Mouse (Mus musculus): Measurements from ENCODE around the gene Cfap126. TPM values are rescaled to one million over a fixed set of nuclear protein-coding genes. Genes with fewer than 3 reads are reported as not detected.
"Not testable (repeated sequence)": the region's sequence is repeated elsewhere in the genome, so short reads cannot be mapped to it uniquely, and the experiment has no call there.

Cfap126 gene
- polyA plus RNA-seq, 1 experiment from 2014 or later, result 2.9 TPM

DNA sequence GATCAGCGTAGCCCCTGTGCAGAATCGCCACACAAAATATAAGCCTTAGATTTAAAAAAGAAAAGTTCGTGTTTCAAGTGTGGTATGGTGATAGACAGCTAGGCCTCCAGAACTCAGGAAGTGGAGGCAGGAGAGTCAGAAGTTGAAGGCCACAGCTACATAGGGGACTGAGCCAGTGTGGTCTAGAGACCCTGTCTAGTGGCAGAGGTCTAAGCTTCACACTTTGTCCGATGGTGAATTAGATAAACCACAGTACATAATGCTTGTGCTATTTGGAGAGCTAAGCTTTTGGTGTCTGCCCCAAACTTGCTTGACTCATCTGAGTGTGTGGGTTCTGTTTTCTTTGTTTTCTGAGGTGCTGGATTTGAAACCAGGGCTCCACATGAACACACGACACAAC is 5.3 kb downstream of the Cfap126 start:
- WGBS, result 91% methylated on average over 5 of the region's 5 CpGs
- no peak for ATAC-seq (ENCODE audit: low FRiP score, low TSS enrichment)
- no peak overlapping the region for H3K4me2 ChIP-seq (replicated peaks; ENCODE audit: low read depth, low read length)
- H3K9me3 ChIP-seq (ENCODE audit: low read length), result no peaks in the 10 kb centered on the region
- no peak overlapping the region for H3K9ac ChIP-seq (replicated peaks; ENCODE audit: low read length)
- no peaks in the 10 kb centered on the region for H3K4me1 ChIP-seq (ENCODE audit: insufficient read depth, low read length)
- H3K4me3 ChIP-seq (ENCODE audit: low read length), result no peak overlapping the region
- no peaks in the 10 kb centered on the region for H3K27me3 ChIP-seq (ENCODE audit: insufficient read depth, low read length)
- H3K27ac ChIP-seq (ENCODE audit: low read length), result no peak overlapping the region
- no peaks in the 10 kb centered on the region for H3K36me3 ChIP-seq (ENCODE audit: insufficient read depth, low read length)

DNA sequence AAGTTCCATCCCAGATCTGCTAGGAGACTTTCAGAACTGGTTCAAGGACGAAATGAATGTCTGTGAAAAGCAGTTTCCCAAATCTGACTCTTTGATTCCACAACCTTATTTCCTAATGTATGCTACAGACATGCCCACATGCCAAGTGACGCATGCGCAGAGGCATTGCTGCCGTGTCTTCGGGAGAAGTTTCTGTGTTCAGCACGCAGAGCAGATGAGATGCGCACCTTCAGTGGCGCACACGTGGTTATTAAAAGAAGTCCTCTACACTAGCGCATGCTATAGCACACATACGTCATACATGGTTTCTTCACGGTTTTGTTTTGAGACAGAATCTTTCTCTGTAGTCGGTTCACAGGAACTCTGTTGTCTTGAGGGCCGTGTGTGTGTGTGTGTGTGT is 5.7 kb downstream of the Cfap126 start:
- 88% methylated on average over 14 of the region's 14 CpGs for WGBS
- no peak overlapping the region for H3K4me2 ChIP-seq (replicated peaks; ENCODE audit: low read depth, low read length)

DNA sequence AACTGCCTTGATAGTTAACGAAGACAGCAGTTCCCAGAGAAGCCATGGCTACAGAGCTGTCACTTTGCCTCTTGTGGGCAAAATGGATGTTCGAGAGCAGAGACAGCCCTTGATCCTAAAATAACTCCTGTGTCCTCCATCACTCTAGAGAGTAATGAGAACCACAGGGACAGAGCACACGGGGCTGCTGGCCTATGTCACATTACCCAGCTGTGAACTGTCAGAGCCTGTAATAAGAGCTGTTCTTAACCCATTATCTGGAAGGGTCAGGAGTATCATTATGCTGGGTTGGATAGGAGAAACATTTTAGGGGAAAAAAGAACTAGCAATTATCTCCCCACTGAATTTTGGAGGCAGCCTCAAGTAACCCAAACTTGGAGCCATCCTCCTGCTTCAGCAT is 7.2 kb downstream of the Cfap126 start:
- Histone ChIP-seq H3K9me3 (ENCODE audit: low read length) (no peaks in the 10 kb centered on the region), H3K4me1 (ENCODE audit: insufficient read depth, low read length) (no peaks in the 10 kb centered on the region), H3K4me3 (ENCODE audit: low read length) (no peak overlapping the region), H3K27ac (ENCODE audit: low read length) (no peak overlapping the region), H3K27me3 (ENCODE audit: insufficient read depth, low read length) (no peaks in the 10 kb centered on the region), H3K9ac (replicated peaks; ENCODE audit: low read length) (no peak overlapping the region), H3K4me2 (replicated peaks; ENCODE audit: low read depth, low read length) (no peak overlapping the region), H3K36me3 (ENCODE audit: insufficient read depth, low read length) (no peaks in the 10 kb centered on the region)
- no peak for ATAC-seq (ENCODE audit: low FRiP score, low TSS enrichment)
- 31% methylated on average over 3 of the region's 3 CpGs for WGBS

More for the DNA sequence above, 5.7 kb downstream of the Cfap126 start:
- Histone ChIP-seq H3K4me3 (ENCODE audit: low read length) (no peak overlapping the region), H3K4me1 (ENCODE audit: insufficient read depth, low read length) (no peaks in the 10 kb centered on the region), H3K27me3 (ENCODE audit: insufficient read depth, low read length) (no peaks in the 10 kb centered on the region), H3K36me3 (ENCODE audit: insufficient read depth, low read length) (no peaks in the 10 kb centered on the region), H3K27ac (ENCODE audit: low read length) (no peak overlapping the region), H3K9ac (replicated peaks; ENCODE audit: low read length) (no peak overlapping the region), H3K9me3 (ENCODE audit: low read length) (no peaks in the 10 kb centered on the region)
- ATAC-seq (ENCODE audit: low FRiP score, low TSS enrichment), result no peak

DNA sequence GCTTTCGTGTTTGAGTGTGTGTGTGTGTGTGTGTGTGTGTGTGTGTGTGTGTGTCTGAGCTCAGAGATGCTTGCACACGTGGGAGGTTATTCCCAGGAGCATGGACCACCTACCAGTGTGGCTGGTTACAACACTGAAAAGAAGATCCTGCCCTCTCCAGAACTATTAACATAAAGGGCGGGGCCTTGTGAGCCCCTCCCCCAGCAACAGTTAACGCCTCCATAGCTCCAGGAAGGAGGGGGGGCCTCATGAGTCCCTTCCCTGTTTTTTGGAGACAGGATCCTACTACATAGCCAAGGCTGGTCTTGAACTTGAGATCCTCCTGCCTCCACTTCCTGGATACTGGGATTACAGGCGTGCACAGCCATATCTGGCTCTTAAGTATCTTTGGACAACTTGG is 8.1 kb downstream of the Cfap126 start:
- Histone ChIP-seq H3K4me2 (replicated peaks; ENCODE audit: low read depth, low read length) (no peak overlapping the region), H3K4me3 (ENCODE audit: low read length) (no peak overlapping the region), H3K4me1 (ENCODE audit: insufficient read depth, low read length) (no peaks in the 10 kb centered on the region), H3K27me3 (ENCODE audit: insufficient read depth, low read length) (no peaks in the 10 kb centered on the region), H3K27ac (ENCODE audit: low read length) (no peak overlapping the region), H3K9me3 (ENCODE audit: low read length) (no peaks in the 10 kb centered on the region), H3K36me3 (ENCODE audit: insufficient read depth, low read length) (no peaks in the 10 kb centered on the region), H3K9ac (replicated peaks; ENCODE audit: low read length) (no peak overlapping the region)
- 46% methylated on average over 5 of the region's 5 CpGs for WGBS
- no peak for ATAC-seq (ENCODE audit: low FRiP score, low TSS enrichment)

DNA sequence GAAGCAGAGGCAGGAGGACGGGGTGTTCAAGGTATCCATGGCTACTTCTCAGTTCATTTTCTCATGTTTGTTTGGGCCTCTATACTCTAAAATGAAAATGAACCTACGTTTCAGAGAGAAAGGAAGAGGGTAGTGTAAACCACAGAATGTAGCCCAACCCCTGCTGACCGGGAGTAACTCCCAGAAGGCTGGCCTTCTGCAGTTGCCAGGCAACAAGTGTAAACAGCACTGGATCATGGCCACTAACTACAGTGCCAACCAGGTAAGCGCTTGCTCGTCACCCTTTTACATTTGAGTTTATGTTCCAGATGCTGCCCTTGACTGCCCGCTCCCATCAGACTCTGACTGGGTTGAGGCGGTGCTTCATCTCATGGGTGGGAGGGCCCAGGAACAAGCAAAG is 9.2 kb downstream of the Cfap126 start:
- H3K4me2 ChIP-seq (replicated peaks; ENCODE audit: low read depth, low read length), result no peak overlapping the region
- no peak overlapping the region for H3K27ac ChIP-seq (ENCODE audit: low read length)
- 30% methylated on average over 7 of the region's 7 CpGs for WGBS
- no peak overlapping the region for H3K9ac ChIP-seq (replicated peaks; ENCODE audit: low read length)
- H3K9me3 ChIP-seq (ENCODE audit: low read length), result no peaks in the 10 kb centered on the region
- no peaks in the 10 kb centered on the region for H3K27me3 ChIP-seq (ENCODE audit: insufficient read depth, low read length)
- ATAC-seq (ENCODE audit: low FRiP score, low TSS enrichment), result peak; percentile 67; the same call in 1 of the 2 replicates
- H3K36me3 ChIP-seq (ENCODE audit: insufficient read depth, low read length), result peaks cover 4% of the 10 kb centered on the region; the same call in 1 of the 2 replicates
- no peak overlapping the region for H3K4me3 ChIP-seq (ENCODE audit: low read length)
- no peaks in the 10 kb centered on the region for H3K4me1 ChIP-seq (ENCODE audit: insufficient read depth, low read length)

DNA sequence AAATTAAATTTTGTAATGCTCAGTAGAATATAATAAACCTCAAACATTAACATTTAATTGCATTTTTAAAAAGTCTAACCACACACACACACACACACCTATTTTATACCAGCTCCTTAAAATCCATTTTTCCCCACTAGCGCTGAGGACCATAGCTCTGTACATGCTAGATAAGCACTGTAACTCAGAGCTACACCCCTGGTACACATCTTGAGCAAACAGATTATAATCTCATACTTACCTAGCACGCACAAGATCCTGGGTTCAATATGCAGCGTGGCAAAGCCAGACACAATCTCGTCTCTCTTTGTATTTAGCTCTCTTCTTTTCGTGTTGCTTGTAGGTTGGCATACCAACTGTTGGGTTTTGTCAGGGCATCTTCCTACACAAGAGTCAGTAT is 10.7 kb downstream of the Cfap126 start:
- ATAC-seq (ENCODE audit: low FRiP score, low TSS enrichment), result no peak
- Histone ChIP-seq H3K4me1 (ENCODE audit: insufficient read depth, low read length) (no peaks in the 10 kb centered on the region), H3K27ac (ENCODE audit: low read length) (no peak overlapping the region), H3K27me3 (ENCODE audit: insufficient read depth, low read length) (no peaks in the 10 kb centered on the region), H3K4me2 (replicated peaks; ENCODE audit: low read depth, low read length) (no peak overlapping the region), H3K9ac (replicated peaks; ENCODE audit: low read length) (no peak overlapping the region), H3K9me3 (ENCODE audit: low read length) (no peaks in the 10 kb centered on the region), H3K4me3 (ENCODE audit: low read length) (no peak overlapping the region), H3K36me3 (ENCODE audit: insufficient read depth, low read length) (peaks cover 11% of the 10 kb centered on the region)
- 92% methylated on average over 5 of the region's 5 CpGs for WGBS

DNA sequence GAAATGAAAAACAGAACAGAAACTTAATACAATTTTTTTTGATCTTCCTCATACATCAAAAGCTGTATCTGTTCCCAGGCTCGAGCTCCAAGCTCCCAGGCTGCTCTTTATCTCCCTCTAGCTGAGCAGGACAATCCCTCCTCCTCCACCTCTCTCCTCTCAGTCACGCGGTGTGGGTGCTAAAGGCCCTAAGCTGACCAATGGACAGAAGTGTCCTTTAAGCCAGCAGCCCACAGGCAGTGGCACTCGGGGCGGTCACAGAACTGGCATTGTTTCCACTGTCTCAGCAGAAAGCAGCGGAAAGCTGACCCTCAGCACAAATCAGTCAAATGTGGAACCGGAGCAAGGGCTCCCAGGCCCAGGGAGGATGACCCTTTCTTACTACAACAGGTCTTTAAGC is 15.5 kb downstream of the Cfap126 start:
- no peaks in the 10 kb centered on the region for H3K27me3 ChIP-seq (ENCODE audit: insufficient read depth, low read length)
- H3K27ac ChIP-seq (ENCODE audit: low read length), result peak overlapping the region; percentile 7; the same call in 1 of the 2 replicates
- no peaks in the 10 kb centered on the region for H3K9me3 ChIP-seq (ENCODE audit: low read length)
- peaks cover 35% of the 10 kb centered on the region for H3K36me3 ChIP-seq (ENCODE audit: insufficient read depth, low read length)
- peak; percentile 74 for ATAC-seq (ENCODE audit: low FRiP score, low TSS enrichment)
- H3K4me2 ChIP-seq (replicated peaks; ENCODE audit: low read depth, low read length), result no peak overlapping the region
- H3K9ac ChIP-seq (replicated peaks; ENCODE audit: low read length), result no peak overlapping the region
- H3K4me3 ChIP-seq (ENCODE audit: low read length), result no peak overlapping the region
- 53% methylated on average over 7 of the region's 7 CpGs for WGBS
- H3K4me1 ChIP-seq (ENCODE audit: insufficient read depth, low read length), result no peaks in the 10 kb centered on the region

DNA sequence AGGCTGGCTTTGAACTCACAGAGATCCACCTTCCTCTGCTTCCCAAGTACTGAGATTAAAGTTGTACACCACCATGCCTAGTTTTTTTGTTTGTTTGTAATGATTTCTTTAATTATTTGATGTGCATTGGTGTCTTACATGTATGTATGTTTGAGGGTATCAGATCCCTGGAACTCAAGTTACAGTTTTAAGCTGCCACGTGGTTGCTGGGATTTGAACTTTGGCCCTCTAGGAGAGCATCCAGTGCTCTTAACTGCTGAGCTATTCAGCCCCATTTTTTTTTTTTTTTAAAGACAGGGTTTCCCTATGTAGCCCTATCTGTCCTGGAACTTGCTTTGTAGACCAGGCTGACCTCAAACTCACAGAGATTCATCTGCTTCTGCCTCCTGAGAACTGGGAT is 17.3 kb downstream of the Cfap126 start:
- Histone ChIP-seq H3K9me3 (ENCODE audit: low read length) (no peaks in the 10 kb centered on the region), H3K36me3 (ENCODE audit: insufficient read depth, low read length) (peaks cover 51% of the 10 kb centered on the region), H3K27ac (ENCODE audit: low read length) (no peak overlapping the region), H3K4me2 (replicated peaks; ENCODE audit: low read depth, low read length) (no peak overlapping the region), H3K27me3 (ENCODE audit: insufficient read depth, low read length) (no peaks in the 10 kb centered on the region), H3K9ac (replicated peaks; ENCODE audit: low read length) (no peak overlapping the region), H3K4me3 (ENCODE audit: low read length) (no peak overlapping the region), H3K4me1 (ENCODE audit: insufficient read depth, low read length) (no peaks in the 10 kb centered on the region)
- no peak for ATAC-seq (ENCODE audit: low FRiP score, low TSS enrichment)
- 72% methylated on average over 1 of the region's 1 CpGs for WGBS

DNA sequence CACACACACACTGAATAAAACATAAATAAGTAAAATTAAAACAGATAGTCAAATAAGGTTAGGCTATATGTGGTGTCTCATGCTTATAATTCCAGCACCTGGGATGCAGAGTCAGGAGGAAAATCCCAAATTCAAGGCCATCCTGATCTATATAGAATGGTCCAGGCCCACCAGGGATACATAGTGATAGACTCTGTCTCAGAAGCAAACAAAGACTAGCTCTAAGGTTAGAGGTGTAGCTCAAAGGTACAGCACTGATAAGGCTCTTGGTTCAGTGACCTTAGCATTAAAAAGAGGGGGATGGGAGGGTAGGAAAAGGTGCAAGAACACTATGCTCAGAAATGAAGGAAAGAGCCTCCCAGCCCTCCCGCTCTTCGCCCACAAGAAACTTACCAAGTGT is 21.9 kb downstream of the Cfap126 start:
- H3K4me1 ChIP-seq (ENCODE audit: insufficient read depth, low read length), result no peaks in the 10 kb centered on the region
- H3K4me3 ChIP-seq (ENCODE audit: low read length), result no peak overlapping the region
- H3K4me2 ChIP-seq (replicated peaks; ENCODE audit: low read depth, low read length), result no peak overlapping the region
- no peak overlapping the region for H3K9ac ChIP-seq (replicated peaks; ENCODE audit: low read length)
- H3K27me3 ChIP-seq (ENCODE audit: insufficient read depth, low read length), result no peaks in the 10 kb centered on the region
- H3K9me3 ChIP-seq (ENCODE audit: low read length), result no peaks in the 10 kb centered on the region
- ATAC-seq (ENCODE audit: low FRiP score, low TSS enrichment), result no peak
- peaks cover 48% of the 10 kb centered on the region for H3K36me3 ChIP-seq (ENCODE audit: insufficient read depth, low read length)
- WGBS, result 98% methylated on average over 2 of the region's 2 CpGs
- H3K27ac ChIP-seq (ENCODE audit: low read length), result no peak overlapping the region

DNA sequence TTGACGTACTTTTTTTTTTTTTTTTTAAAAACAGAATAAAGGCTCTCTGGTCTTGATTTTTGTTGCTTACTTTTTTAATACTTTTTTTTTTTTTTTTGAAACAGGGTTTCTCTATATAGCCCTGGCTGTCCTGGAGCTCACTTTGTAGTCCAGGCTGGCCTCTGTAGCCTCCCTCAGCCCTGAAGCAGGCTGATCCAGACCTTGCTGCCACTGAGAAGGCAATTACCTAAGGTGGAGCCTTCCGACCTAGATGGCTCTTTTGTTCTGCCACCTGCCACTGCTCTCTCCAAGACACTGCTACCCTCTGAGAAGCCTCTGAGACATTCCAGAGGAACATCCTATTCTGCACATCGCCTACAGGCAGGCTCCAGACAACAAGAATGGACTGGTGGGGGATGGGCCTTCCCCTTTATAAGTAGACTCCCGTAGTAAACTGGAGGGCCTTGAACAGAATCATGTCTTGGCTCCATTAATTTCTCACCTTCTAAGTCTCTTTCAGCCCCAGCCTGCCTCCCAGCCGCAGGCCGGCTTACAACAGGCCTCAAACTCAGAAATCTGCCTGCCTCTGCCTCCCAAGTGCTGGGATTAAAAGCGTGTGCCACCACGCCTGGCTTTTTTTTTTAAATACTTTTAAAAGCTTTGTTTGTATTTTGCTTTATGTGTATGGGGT is 23.9 kb downstream of the Cfap126 start:
- H3K27me3 ChIP-seq (ENCODE audit: insufficient read depth, low read length); H3K4me2 ChIP-seq (replicated peaks; ENCODE audit: low read depth, low read length); H3K9me3 ChIP-seq (ENCODE audit: low read length); H3K27ac ChIP-seq (ENCODE audit: low read length); H3K4me3 ChIP-seq (ENCODE audit: low read length); H3K9ac ChIP-seq (replicated peaks; ENCODE audit: low read length); H3K4me1 ChIP-seq (ENCODE audit: insufficient read depth, low read length); ATAC-seq (ENCODE audit: low FRiP score, low TSS enrichment): not testable (repeated sequence)
- WGBS, result 89% methylated on average over 8 of the region's 8 CpGs
- peaks cover 58% of the 10 kb centered on the region for H3K36me3 ChIP-seq (ENCODE audit: insufficient read depth, low read length)
